ENCODE assay signal across 9 mouse cellular contexts in genomic region chr14:20798761-20799160, GRCm38 (mm10). TPM values are rescaled to one million over a fixed set of nuclear protein-coding genes. Genes with fewer than 3 reads are reported as not detected.
DNase-seq lines count a peak whose midpoint lies in the region; ATAC-seq and TF ChIP-seq lines count a peak whose summit lies in the region.
"Had no signal": no experiment of that assay in that cellular context is flagged by ENCODE, and none has a peak within 500 bp of the region (broad histone marks: within the 10 kb centered on the region; RNA-seq: fewer than 3 reads in every experiment).

No protein-coding gene starts in this region.

- no peaks in the 10 kb centered on the region for H3K27me3 ChIP-seq in heart, embryonic 12.5 days (replicated peaks)
- no peaks in the 10 kb centered on the region for H3K27me3 ChIP-seq in heart, postnatal 0 days (ENCODE audit: control insufficient read depth, insufficient read depth, low read length)
- no peaks in the 10 kb centered on the region for H3K27me3 ChIP-seq in midbrain, postnatal 0 days (ENCODE audit: insufficient read depth, low read length)
- H3K27me3 ChIP-seq: neural tube, embryonic 13.5 days had no signal

- 12% methylated on average over 7 of the region's 7 CpGs for WGBS in heart, embryonic 12.5 days
- WGBS in heart, postnatal 0 days, result 8% methylated on average over 7 of the region's 7 CpGs
- WGBS in midbrain, postnatal 0 days, result 8% methylated on average over 7 of the region's 7 CpGs

- H3K9me3 ChIP-seq in heart, embryonic 12.5 days (replicated peaks), result no peaks in the 10 kb centered on the region
- no peaks in the 10 kb centered on the region for H3K9me3 ChIP-seq in heart, postnatal 0 days (replicated peaks; ENCODE audit: control insufficient read depth, low read length)
- H3K9me3 ChIP-seq in midbrain, postnatal 0 days (ENCODE audit: low read length), result no peaks in the 10 kb centered on the region
- H3K9me3 ChIP-seq: neural tube, embryonic 13.5 days had no signal

- H3K4me3 ChIP-seq in heart, embryonic 12.5 days, result no peak overlapping the region
- H3K4me3 ChIP-seq in heart, postnatal 0 days (ENCODE audit: low read depth, low read length), result no peak overlapping the region
- H3K4me3 ChIP-seq in midbrain, postnatal 0 days (ENCODE audit: low read depth, low read length), result no peak overlapping the region
- H3K4me3 ChIP-seq: neural tube, embryonic 13.5 days had no signal

- H3K27ac ChIP-seq in heart, embryonic 12.5 days (ENCODE audit: poor library complexity, severe bottlenecking), result no peak overlapping the region
- no peak overlapping the region for H3K27ac ChIP-seq in heart, postnatal 0 days (ENCODE audit: low read depth)
- H3K27ac ChIP-seq in midbrain, postnatal 0 days (ENCODE audit: low read depth, low read length), result no peak overlapping the region
- H3K27ac ChIP-seq: neural tube, embryonic 13.5 days had no signal

- ATAC-seq in heart, embryonic 12.5 days (ENCODE audit: insufficient number of reproducible peaks, low FRiP score), result no peak
- ATAC-seq in heart, postnatal 0 days (ENCODE audit: insufficient read depth, low read depth), result no peak
- ATAC-seq in midbrain, postnatal 0 days (ENCODE audit: low FRiP score), result no peak

- no peaks in the 10 kb centered on the region for H3K36me3 ChIP-seq in heart, embryonic 12.5 days
- H3K36me3 ChIP-seq in heart, postnatal 0 days (replicated peaks; ENCODE audit: control insufficient read depth, insufficient read depth, low read length), result no peaks in the 10 kb centered on the region
- no peaks in the 10 kb centered on the region for H3K36me3 ChIP-seq in midbrain, postnatal 0 days (ENCODE audit: insufficient read depth, low read length)
- H3K36me3 ChIP-seq: neural tube, embryonic 13.5 days had no signal

- no peak for TF ChIP-seq EP300 in heart, postnatal 0 days (IDR thresholded peaks at IDR 0.05; ENCODE audit: low read depth)

- no peak overlapping the region for H3K9ac ChIP-seq in heart, embryonic 12.5 days
- H3K9ac ChIP-seq in heart, postnatal 0 days (replicated peaks; ENCODE audit: low read depth, low read length), result no peak overlapping the region
- H3K9ac ChIP-seq in midbrain, postnatal 0 days (replicated peaks; ENCODE audit: low read length, poor library complexity, severe bottlenecking), result no peak overlapping the region
- H3K9ac ChIP-seq: neural tube, embryonic 13.5 days had no signal

- peaks cover 12% of the 10 kb centered on the region for H3K4me1 ChIP-seq in heart, embryonic 12.5 days (replicated peaks)
- peaks cover 7% of the 10 kb centered on the region; the same call in 1 of the 2 replicates for H3K4me1 ChIP-seq in heart, postnatal 0 days (ENCODE audit: control insufficient read depth, insufficient read depth)
- peaks cover 3% of the 10 kb centered on the region; the same call in 1 of the 2 replicates for H3K4me1 ChIP-seq in midbrain, postnatal 0 days (ENCODE audit: insufficient read depth, low read length)

- no peak overlapping the region for H3K4me2 ChIP-seq in heart, embryonic 12.5 days
- no peak overlapping the region for H3K4me2 ChIP-seq in heart, postnatal 0 days (ENCODE audit: low read depth, low read length)
- H3K4me2 ChIP-seq in midbrain, postnatal 0 days (ENCODE audit: low read depth, low read length, poor library complexity, severe bottlenecking), result no peak overlapping the region
- H3K4me2 ChIP-seq: neural tube, embryonic 13.5 days had no signal

- peak; percentile 96 for DNase-seq in heart, adult 11 months
- DNase-seq in adrenal gland, adult 8-10 months, result peak; percentile 79
- peak; percentile 87 for DNase-seq in embryo, embryonic 11 days
- peak; percentile 87 for DNase-seq in heart, postnatal 0 days (ENCODE audit: low spot score)
- peak; percentile 94 to 97 for DNase-seq in left cerebral cortex, adult 18-20 months (ENCODE audit: low spot score in 2 of 2)
- peak; percentile 79 for DNase-seq in midbrain, postnatal 0 days (ENCODE audit: low spot score)
- peak; percentile 87 to 98 for DNase-seq in spleen, postnatal 4 days (ENCODE audit: low spot score in 2 of 2)

- peak; percentile 96 for TF ChIP-seq CTCF in heart, postnatal 0 days (IDR thresholded peaks at IDR 0.05; ENCODE audit: low read depth)
- TF ChIP-seq CTCF in midbrain, postnatal 0 days (IDR thresholded peaks at IDR 0.05), result peak; percentile 80

RNA-seq across cellular contexts. Expression of gene Camk2g, which starts 4.9 kb away (rescaled TPM):
- 65.4 and 69.5 TPM in 2 replicates for polyA plus RNA-seq in heart, embryonic 12.5 days (2016; fragmentation: Nextera tagmentation; extraction: Ambion mirVana)
- 10 to 100 TPM; 63.3 to 74.9 (median 69.1) TPM for total RNA-seq in adrenal gland, adult 8-10 months (2022)
- total RNA-seq in heart, postnatal 0 days (2014; rRNA removed; ENCODE audit: low replicate concordance), result 74.5 and 107 TPM in 2 replicates
- 60.8 and 72.5 TPM in 2 replicates for polyA plus RNA-seq in heart, postnatal 0 days (2015; fragmentation: Nextera tagmentation; extraction: Ambion mirVana)
- total RNA-seq in left cerebral cortex, adult 18-20 months (2021), result 100 to 1,000 TPM; 315 to 361 TPM
- 239 and 267 TPM in 2 replicates for total RNA-seq in midbrain, postnatal 0 days (2014; rRNA removed)
- polyA plus RNA-seq in midbrain, postnatal 0 days (2015; fragmentation: Nextera tagmentation; extraction: Ambion mirVana), result 261 and 284 TPM in 2 replicates

RNA-seq across cellular contexts. Expression of gene Plau, which starts 37.7 kb away (rescaled TPM):
- 0.77 and 1.1 TPM in 2 replicates for polyA plus RNA-seq in heart, embryonic 12.5 days (2016; fragmentation: Nextera tagmentation; extraction: Ambion mirVana)
- total RNA-seq in adrenal gland, adult 8-10 months (2022), result 10 to 100 TPM; 22.1 to 48.3 (median 35.9) TPM
- 3.3 and 4.2 TPM in 2 replicates for total RNA-seq in heart, postnatal 0 days (2014; rRNA removed; ENCODE audit: low replicate concordance)
- polyA plus RNA-seq in heart, postnatal 0 days (2015; fragmentation: Nextera tagmentation; extraction: Ambion mirVana), result 0.84 and 0.89 TPM in 2 replicates
- 1 to 10 TPM; 7.7 to 8.2 TPM for total RNA-seq in left cerebral cortex, adult 18-20 months (2021)
- 0.93 and 2.1 TPM in 2 replicates for total RNA-seq in midbrain, postnatal 0 days (2014; rRNA removed)
- polyA plus RNA-seq in midbrain, postnatal 0 days (2015; fragmentation: Nextera tagmentation; extraction: Ambion mirVana), result 0.27 and 0.44 TPM in 2 replicates
